Comparison of ENCODE assay signal across 1 mouse cellular context in the genomic region with DNA sequence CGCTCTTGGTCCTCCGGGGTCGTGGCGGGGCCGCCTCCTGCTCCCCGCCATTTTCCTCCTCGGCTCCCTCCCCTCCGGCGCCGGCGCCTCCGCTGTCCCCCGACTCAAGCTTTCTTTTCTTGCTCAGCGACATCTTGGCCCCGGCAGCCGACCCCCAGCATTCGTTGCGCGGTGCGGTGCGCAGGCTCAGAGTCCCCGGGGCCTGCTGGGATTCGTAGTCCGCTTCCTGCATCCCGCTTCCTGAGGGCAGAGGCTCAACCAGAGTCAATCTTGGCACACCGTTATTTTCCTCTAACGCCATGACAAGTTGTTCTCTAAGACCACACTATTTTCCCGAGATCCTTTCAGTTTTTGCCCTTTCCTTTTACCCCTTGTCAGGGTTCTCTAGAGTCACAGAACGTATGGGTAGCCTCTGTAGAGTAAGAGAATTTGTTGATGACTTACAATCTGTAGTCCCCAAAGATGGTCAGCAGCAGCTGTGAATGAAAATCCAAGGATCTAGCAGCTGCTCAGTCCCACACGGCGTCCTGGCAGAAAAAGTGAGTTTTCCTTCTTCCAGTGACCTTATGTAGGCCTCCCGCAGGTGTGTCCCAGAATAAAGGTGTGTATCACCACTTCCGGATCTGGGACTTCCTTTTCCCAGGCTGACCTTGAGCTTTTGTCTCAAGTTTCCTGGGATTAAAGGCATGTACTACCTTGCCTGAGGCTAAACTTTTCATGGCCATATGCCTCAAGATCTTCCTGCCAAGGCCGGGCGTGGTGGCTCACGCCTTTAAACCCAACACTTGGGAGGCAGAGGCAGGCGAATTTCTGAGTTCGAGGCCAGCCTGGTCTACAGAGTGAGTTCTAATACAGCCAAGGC.
TF ChIP-seq lines count a peak whose summit lies in the region.

A gene (minus strand): TSS at position 160 of the 862 bp plus-strand sequence.

TF ChIP-seq in MEL, 35 proteins besides CTCF, POLR2A, EP300 and RAD21 (continued from another document):
- TF ChIP-seq SMC3 (IDR thresholded peaks at IDR 0.05; ENCODE audit: low read depth, low read length) (no peak), GATA1 (IDR thresholded peaks at IDR 0.05; ENCODE audit: low read depth, low read length) (no peak), KAT2A (conservative IDR thresholded peaks at IDR 0.05; ENCODE audit: low read depth, low read length) (peak; percentile 97), TAL1 (IDR thresholded peaks at IDR 0.05; ENCODE audit: low read length) (no peak), MEF2A (IDR thresholded peaks at IDR 0.05; ENCODE audit: extremely low read depth, insufficient replicate concordance, low read depth, low read length, poor library complexity, severe bottlenecking) (no peak), MYC (IDR thresholded peaks at IDR 0.05; ENCODE audit: low read depth, low read length) (no peak), JUND (IDR thresholded peaks at IDR 0.05; ENCODE audit: low read depth, low read length) (no peak)
